Comparison of ENCODE assay signal across 9 mouse cellular contexts in genomic region chr13:21907807-21908155, GRCm38 (mm10). TPM values are rescaled to one million over a fixed set of nuclear protein-coding genes. Genes with fewer than 3 reads are reported as not detected.
DNase-seq lines count a peak whose midpoint lies in the region; ATAC-seq and TF ChIP-seq lines count a peak whose summit lies in the region.
"Not testable (repeated sequence)": the region's sequence is repeated elsewhere in the genome, so short reads cannot be mapped to it uniquely, and the experiment has no call there.
"Had no signal": no experiment of that assay in that cellular context is flagged by ENCODE, and none has a peak within 500 bp of the region (broad histone marks: within the 10 kb centered on the region; RNA-seq: fewer than 3 reads in every experiment).

No protein-coding gene starts in this region.

- not testable (repeated sequence) for H3K4me2 ChIP-seq in embryonic facial prominence, embryonic 11.5 days (ENCODE audit: low read depth, low read length)
- H3K4me2 ChIP-seq in forebrain, postnatal 0 days (ENCODE audit: low read depth) = peak overlapping the region; percentile 16; the same call in 1 of the 2 replicates
- H3K4me2 ChIP-seq in hindbrain, embryonic 11.5 days (replicated peaks; ENCODE audit: low read depth, low read length) = peak overlapping the region; percentile 11; the same call in 1 of the 2 replicates
- peak overlapping the region; percentile 41 for H3K4me2 ChIP-seq in kidney, embryonic 14.5 days (replicated peaks; ENCODE audit: low read depth, low read length)
- H3K4me2 ChIP-seq in liver, embryonic 11.5 days = peak overlapping the region; percentile 77
- peak overlapping the region; percentile 33 for H3K4me2 ChIP-seq in stomach, embryonic 15.5 days

- 7% methylated on average over 6 of the region's 6 CpGs for WGBS in embryonic facial prominence, embryonic 11.5 days
- WGBS in forebrain, postnatal 0 days = 21% methylated on average over 6 of the region's 6 CpGs
- 6% methylated on average over 6 of the region's 6 CpGs for WGBS in hindbrain, embryonic 11.5 days
- 16% methylated on average over 6 of the region's 6 CpGs for WGBS in kidney, embryonic 14.5 days
- 10% methylated on average over 6 of the region's 6 CpGs for WGBS in liver, embryonic 11.5 days
- WGBS in midbrain, embryonic 10.5 days = 1% methylated on average over 6 of the region's 6 CpGs
- WGBS in stomach, embryonic 15.5 days = 43% methylated on average over 6 of the region's 6 CpGs

- DNase-seq in ES-E14 (ENCODE audit: low read depth, low spot score); forebrain, postnatal 0 days; liver, embryonic 11.5 days (ENCODE audit: low spot score); midbrain, embryonic 10.5 days (ENCODE audit: low spot score): not testable (repeated sequence)
- DNase-seq in embryonic facial prominence, embryonic 11.5 days (ENCODE audit: low spot score) = peak; percentile 69
- DNase-seq in hindbrain, embryonic 11.5 days (ENCODE audit: low spot score) = peak; percentile 53

- not testable (repeated sequence) for H3K4me1 ChIP-seq in ES-E14 (ENCODE audit: control insufficient read depth in 2 of 2, insufficient read depth in 2 of 2, low read length in 2 of 2, poor library complexity in 1 of 2); embryonic facial prominence, embryonic 11.5 days (ENCODE audit: control insufficient read depth, insufficient read depth, low read length); forebrain, postnatal 0 days (ENCODE audit: insufficient read depth); hindbrain, embryonic 11.5 days (replicated peaks; ENCODE audit: control insufficient read depth, insufficient read depth, low read length); kidney, embryonic 14.5 days (ENCODE audit: control insufficient read depth, insufficient read depth, low read length); liver, embryonic 11.5 days (replicated peaks; ENCODE audit: control insufficient read depth, insufficient read depth, low read length); stomach, embryonic 15.5 days
- peaks cover 27% of the 10 kb centered on the region for H3K4me1 ChIP-seq in midbrain, embryonic 10.5 days

- not testable (repeated sequence) for TF ChIP-seq CTCF in forebrain, postnatal 0 days (IDR thresholded peaks at IDR 0.05; ENCODE audit: low read depth)

- not testable (repeated sequence) for H3K9me3 ChIP-seq in ES-E14 (ENCODE audit: control insufficient read depth, insufficient read depth, low read depth, low read length); embryonic facial prominence, embryonic 11.5 days (replicated peaks; ENCODE audit: control insufficient read depth, low read length); forebrain, postnatal 0 days (ENCODE audit: low read length); hindbrain, embryonic 11.5 days (ENCODE audit: control insufficient read depth, low read length); kidney, embryonic 14.5 days (ENCODE audit: control insufficient read depth, low read length); liver, embryonic 11.5 days (ENCODE audit: control insufficient read depth, low read length); midbrain, embryonic 10.5 days (replicated peaks); stomach, embryonic 15.5 days

- not testable (repeated sequence) for H3K36me3 ChIP-seq in ES-E14 (ENCODE audit: control insufficient read depth, insufficient read depth, low read length, poor library complexity, severe bottlenecking); embryonic facial prominence, embryonic 11.5 days (replicated peaks; ENCODE audit: control insufficient read depth, insufficient read depth, low read depth, low read length); forebrain, postnatal 0 days (ENCODE audit: insufficient read depth); hindbrain, embryonic 11.5 days (ENCODE audit: control insufficient read depth, insufficient read depth, low read length); kidney, embryonic 14.5 days (ENCODE audit: control insufficient read depth, insufficient read depth, low read length); liver, embryonic 11.5 days (ENCODE audit: control insufficient read depth, insufficient read depth, low read length); midbrain, embryonic 10.5 days; stomach, embryonic 15.5 days

- not testable (repeated sequence) for H3K9ac ChIP-seq in ES-E14 (ENCODE audit: insufficient read depth, low read depth, low read length, poor library complexity, severe bottlenecking); embryonic facial prominence, embryonic 11.5 days (replicated peaks; ENCODE audit: low read length); forebrain, postnatal 0 days; hindbrain, embryonic 11.5 days (ENCODE audit: low read depth, low read length); stomach, embryonic 15.5 days
- peak overlapping the region; percentile 25; the same call in 1 of the 2 replicates for H3K9ac ChIP-seq in kidney, embryonic 14.5 days (ENCODE audit: low read depth, low read length)
- peak overlapping the region; percentile 51 for H3K9ac ChIP-seq in liver, embryonic 11.5 days (ENCODE audit: low read depth, low read length)

- in situ Hi-C loops in ES-E14 (cut with MboI; ENCODE audit: low sequenced_read_pairs in 2 of 2, unreplicated experiment in 2 of 2) = loop anchor here (25.0 kb wide), 2 partner anchors 1405 to 1530 kb away; no protein-coding TSS in a partner anchor

- peak overlapping the region; percentile 49 to 63 for H3K4me3 ChIP-seq in ES-E14 (ENCODE audit: insufficient read depth in 1 of 2, low read depth in 1 of 2, low read length in 2 of 2, poor library complexity in 1 of 2, severe bottlenecking in 1 of 2)
- H3K4me3 ChIP-seq in embryonic facial prominence, embryonic 11.5 days (ENCODE audit: low read depth, low read length) = peak overlapping the region; percentile 21
- 0 out of 2 replicates have a peak overlapping the region, but pooled peaks have one; percentile 1 for H3K4me3 ChIP-seq in forebrain, postnatal 0 days (ENCODE audit: low read depth, low read length)
- H3K4me3 ChIP-seq in hindbrain, embryonic 11.5 days (ENCODE audit: low read depth, low read length) = peak overlapping the region; percentile 22; the same call in 1 of the 2 replicates
- peak overlapping the region; percentile 24 for H3K4me3 ChIP-seq in kidney, embryonic 14.5 days (ENCODE audit: low read length)
- peak overlapping the region; percentile 55 for H3K4me3 ChIP-seq in liver, embryonic 11.5 days (ENCODE audit: low read depth, low read length)
- H3K4me3 ChIP-seq in midbrain, embryonic 10.5 days = peak overlapping the region; percentile 53
- not testable (repeated sequence) for H3K4me3 ChIP-seq in stomach, embryonic 15.5 days (replicated peaks)

- not testable (repeated sequence) for H3K27ac ChIP-seq in ES-E14 (ENCODE audit: insufficient read depth, low read depth, low read length, poor library complexity, severe bottlenecking); embryonic facial prominence, embryonic 11.5 days (replicated peaks; ENCODE audit: low read depth, low read length); forebrain, postnatal 0 days (ENCODE audit: low read depth, low read length); hindbrain, embryonic 11.5 days (ENCODE audit: low read depth, low read length); kidney, embryonic 14.5 days (ENCODE audit: low read depth, low read length); liver, embryonic 11.5 days (ENCODE audit: low read depth, low read length); midbrain, embryonic 10.5 days (replicated peaks); stomach, embryonic 15.5 days

- ATAC-seq in embryonic facial prominence, embryonic 11.5 days (replicated peaks; ENCODE audit: insufficient number of reproducible peaks, low FRiP score, low TSS enrichment, low read depth); forebrain, postnatal 0 days; hindbrain, embryonic 11.5 days (ENCODE audit: low FRiP score); stomach, embryonic 15.5 days (ENCODE audit: insufficient read depth, low FRiP score, low read depth): not testable (repeated sequence)
- 0 out of 2 replicates have a peak, but pooled peaks have one; percentile 20 for ATAC-seq in kidney, embryonic 14.5 days (ENCODE audit: low FRiP score, low TSS enrichment)
- peak; percentile 62 for ATAC-seq in liver, embryonic 11.5 days (replicated peaks; ENCODE audit: low FRiP score)

- not testable (repeated sequence) for H3K27me3 ChIP-seq in embryonic facial prominence, embryonic 11.5 days (ENCODE audit: control insufficient read depth, insufficient read depth, low read length); forebrain, postnatal 0 days (ENCODE audit: insufficient read depth, low read length); hindbrain, embryonic 11.5 days (ENCODE audit: control insufficient read depth, insufficient read depth, low read length); kidney, embryonic 14.5 days (ENCODE audit: control insufficient read depth, insufficient read depth, low read length); liver, embryonic 11.5 days (replicated peaks; ENCODE audit: control insufficient read depth, insufficient read depth, low read length); midbrain, embryonic 10.5 days (ENCODE audit: low read depth, poor library complexity, severe bottlenecking); stomach, embryonic 15.5 days (replicated peaks)

RNA-seq across cellular contexts. Expression of gene Zfp184, which starts 37.1 kb away (rescaled TPM):
- 5.4 and 6.2 TPM in 2 replicates for total RNA-seq in ES-E14 (2012; rRNA removed)
- 28.2 and 30.4 TPM in 2 replicates for polyA plus RNA-seq in embryonic facial prominence, embryonic 11.5 days (2014; fragmentation: Nextera tagmentation; extraction: Ambion mirVana)
- total RNA-seq in forebrain, postnatal 0 days (2014; rRNA removed) = 20.7 and 21.6 TPM in 2 replicates
- 15.3 and 17.2 TPM in 2 replicates for polyA plus RNA-seq in forebrain, postnatal 0 days (2015; fragmentation: Nextera tagmentation; extraction: Ambion mirVana)
- polyA plus RNA-seq in hindbrain, embryonic 11.5 days (2014; fragmentation: Nextera tagmentation; extraction: Ambion mirVana) = 25.7 and 27.8 TPM in 2 replicates
- 15.5 and 17.9 TPM in 2 replicates for polyA plus RNA-seq in kidney, embryonic 14.5 days (2014; fragmentation: Nextera tagmentation; extraction: Ambion mirVana)
- polyA plus RNA-seq in liver, embryonic 11.5 days (2014; fragmentation: Nextera tagmentation; extraction: Ambion mirVana) = 5.1 and 5.9 TPM in 2 replicates
- polyA plus RNA-seq in midbrain, embryonic 10.5 days (2016; fragmentation: Nextera tagmentation; extraction: Ambion mirVana) = 23.8 and 24.8 TPM in 2 replicates
- polyA plus RNA-seq in stomach, embryonic 15.5 days (2015; fragmentation: Nextera tagmentation; extraction: Ambion mirVana) = 7.8 and 8.5 TPM in 2 replicates
- polyA plus RNA-seq: activated CD4-positive, CD25-positive, alpha-beta regulatory T cell, adult 4 months had no signal
